Mouse (Mus musculus): ENCODE data around the gene Trp53i11. TPM values are rescaled to one million over a fixed set of nuclear protein-coding genes. Genes with fewer than 3 reads are reported as not detected.

Gene Trp53i11
- total and polyA plus RNA-seq, 3 experiments: 0.36 to 32.1 (median 0.73) TPM

GRCm38 (mm10) chr2:93182859-93183258, 4.5 kb upstream of the Trp53i11 start:
- H3K9me3 ChIP-seq (replicated peaks; ENCODE audit: low read length): no peaks in the 10 kb centered on the region
- DNase-seq (ENCODE audit: extremely low read depth): no peak
- H3K27me3 ChIP-seq (replicated peaks): peaks cover 95% of the 10 kb centered on the region
- H3K4me3 ChIP-seq (replicated peaks in 1 of 3; ENCODE audit: low read depth in 2 of 3, low read length in 2 of 3, poor library complexity in 1 of 3): no peak overlapping the region
- TF ChIP-seq POLR2AphosphoS2 (IDR thresholded peaks at IDR 0.05; ENCODE audit: low read depth, low read length): no peak
- no peak for TF ChIP-seq RAD21 (IDR thresholded peaks at IDR 0.05; ENCODE audit: low read depth, low read length)
- no peak for TF ChIP-seq MXI1 (IDR thresholded peaks at IDR 0.05; ENCODE audit: low read depth, low read length)
- TF ChIP-seq MAZ (IDR thresholded peaks at IDR 0.05; ENCODE audit: low read depth, low read length): no peak
- TF ChIP-seq TBP (conservative IDR thresholded peaks at IDR 0.05; ENCODE audit: low read depth, low read length): no peak
- TF ChIP-seq E2F4 (IDR thresholded peaks at IDR 0.05; ENCODE audit: insufficient replicate concordance, low read depth, low read length): no peak
- no peak for TF ChIP-seq PAX5 (IDR thresholded peaks at IDR 0.05; ENCODE audit: low read length)
- TF ChIP-seq RCOR1 (conservative IDR thresholded peaks at IDR 0.05; ENCODE audit: low read depth, low read length): no peak
- TF ChIP-seq BHLHE40 (IDR thresholded peaks at IDR 0.05; ENCODE audit: low read depth, low read length): no peak
- TF ChIP-seq POLR2A (IDR thresholded peaks at IDR 0.05; ENCODE audit: low read depth, low read length): no peak
- TF ChIP-seq SMC3 (IDR thresholded peaks at IDR 0.05; ENCODE audit: low read depth, low read length): no peak
- no peak for TF ChIP-seq NRF1 (IDR thresholded peaks at IDR 0.05; ENCODE audit: low read depth, low read length)
- no peak for TF ChIP-seq ETS1 (conservative IDR thresholded peaks at IDR 0.05; ENCODE audit: low read depth, low read length)
- TF ChIP-seq IRF4 (IDR thresholded peaks at IDR 0.05; ENCODE audit: low read depth, low read length): no peak
- TF ChIP-seq KAT2A (IDR thresholded peaks at IDR 0.05; ENCODE audit: insufficient replicate concordance, low read length): no peak
- no peak overlapping the region for H3K27ac ChIP-seq (ENCODE audit: insufficient read depth, low read depth)
- no peak overlapping the region for H3K4me2 ChIP-seq (ENCODE audit: insufficient read depth, low read depth, poor library complexity, severe bottlenecking)
- dilution Hi-C loops (cut with MboI; ENCODE audit: extremely low pct_ligation_motif_present, extremely low pct_unique_long_range_greater_than_20kb, low sequenced_read_pairs): no loop called here
- no peaks in the 10 kb centered on the region for H3K79me2 ChIP-seq (replicated peaks; ENCODE audit: control insufficient read depth, extremely low read depth, insufficient read depth, poor library complexity, severe bottlenecking)
- H3K9ac ChIP-seq (ENCODE audit: insufficient read depth, low read depth): no peak overlapping the region
- H3K36me3 ChIP-seq (replicated peaks in 1 of 2; ENCODE audit: control insufficient read depth in 1 of 2, insufficient read depth in 1 of 2, low read length in 1 of 2): no peaks in the 10 kb centered on the region
- in situ Hi-C loops (cut with MboI; ENCODE audit: low pct_ligation_motif_present, low pct_unique_long_range_greater_than_20kb, low sequenced_read_pairs): loop anchor here (10.0 kb wide), 1 partner anchor 278 kb away; no protein-coding TSS in a partner anchor
- H3K4me1 ChIP-seq (ENCODE audit: control insufficient read depth in 1 of 2, insufficient read depth in 2 of 2): peaks cover 13 to 16% of the 10 kb centered on the region in 2 experiments

GRCm38 (mm10) chr2:93188020-93188760, 842 bp downstream of the Trp53i11 start:
- Histone ChIP-seq H3K4me1 (ENCODE audit: control insufficient read depth in 1 of 2, insufficient read depth in 2 of 2) (peaks cover 38 to 48% of the 10 kb centered on the region in 2 experiments), H3K27me3 (replicated peaks) (peaks cover 92% of the 10 kb centered on the region), H3K9ac (ENCODE audit: insufficient read depth, low read depth) (peak overlapping the region; percentile 66), H3K4me2 (ENCODE audit: insufficient read depth, low read depth, poor library complexity, severe bottlenecking) (peak overlapping the region; percentile 42), H3K79me2 (replicated peaks; ENCODE audit: control insufficient read depth, extremely low read depth, insufficient read depth, poor library complexity, severe bottlenecking) (no peaks in the 10 kb centered on the region), H3K27ac (ENCODE audit: insufficient read depth, low read depth) (peak overlapping the region; percentile 19), H3K36me3 (replicated peaks in 1 of 2; ENCODE audit: control insufficient read depth in 1 of 2, insufficient read depth in 1 of 2, low read length in 1 of 2) (no peaks in the 10 kb centered on the region), H3K4me3 (replicated peaks in 1 of 3; ENCODE audit: low read depth in 2 of 3, low read length in 2 of 3, poor library complexity in 1 of 3) (peak overlapping the region; percentile 7 to 81 (median 61)), H3K9me3 (replicated peaks; ENCODE audit: low read length) (no peaks in the 10 kb centered on the region)
- TF ChIP-seq CTCF (conservative IDR thresholded peaks at IDR 0.05 in 1 of 2, IDR thresholded peaks at IDR 0.05 in 1 of 2; ENCODE audit: low read depth in 2 of 2, low read length in 2 of 2) (no peak), POLR2A (IDR thresholded peaks at IDR 0.05; ENCODE audit: low read depth, low read length) (0 out of 2 replicates have a peak, but pooled peaks have one; percentile 30)
- dilution Hi-C loops (cut with MboI; ENCODE audit: extremely low pct_ligation_motif_present, extremely low pct_unique_long_range_greater_than_20kb, low sequenced_read_pairs): no loop called here
- no peak for DNase-seq (ENCODE audit: extremely low read depth)
- in situ Hi-C loops (cut with MboI; ENCODE audit: low pct_ligation_motif_present, low pct_unique_long_range_greater_than_20kb, low sequenced_read_pairs): loop anchor here (10.0 kb wide), 1 partner anchor 283 kb away; no protein-coding TSS in a partner anchor

Measured in CH12.LX (cell line).